Mouse (Mus musculus) midbrain, embryonic 16.5 days (tissue): ENCODE data around the gene Gosr2. TPM values are rescaled to one million over a fixed set of nuclear protein-coding genes. Genes with fewer than 3 reads are reported as not detected.

Experiments
- ATAC-seq: fragments of 200-750 bp; cut with Nextera tagmentation; 2 replicates; pipeline ENCODE4 v1.8.0; 2017; ENCODE audit warnings: moderate TSS enrichment
- H3K27ac ChIP-seq: fragments of 300-500 bp; sonication (generic); 2 replicates; pipeline ENCODE4 v1.5.1; 2014; ENCODE audit warnings: mild to moderate bottlenecking, low read length, mixed read lengths
- H3K27me3 ChIP-seq: fragments of 300-500 bp; sonication (generic); 2 replicates; pipeline ENCODE4 v1.6.1; 2014; ENCODE audit warnings: low read depth, low read length, mixed read lengths; ENCODE audit not compliant: control insufficient read depth, insufficient read depth
- H3K36me3 ChIP-seq: fragments of 300-500 bp; sonication (generic); 2 replicates; pipeline ENCODE4 v1.6.1; 2014; ENCODE audit warnings: mild to moderate bottlenecking, low read length, moderate library complexity, mixed read lengths; ENCODE audit not compliant: control insufficient read depth, insufficient read depth
- H3K4me1 ChIP-seq: fragments of 300-500 bp; sonication (generic); 2 replicates; pipeline ENCODE4 v1.6.1; 2014; ENCODE audit warnings: mild to moderate bottlenecking, low read length, mixed read lengths; ENCODE audit not compliant: control insufficient read depth, insufficient read depth
- H3K4me2 ChIP-seq: fragments of 300-500 bp; sonication (generic); 2 replicates; pipeline ENCODE4 v1.6.1; 2014; ENCODE audit warnings: mild to moderate bottlenecking, low read length, mixed read lengths
- H3K4me3 ChIP-seq: fragments of 300-500 bp; sonication (generic); 2 replicates; pipeline ENCODE4 v1.5.1; 2014; ENCODE audit warnings: low read depth, mild to moderate bottlenecking, low read length, moderate library complexity, mixed read lengths
- H3K9ac ChIP-seq: fragments of 300-500 bp; sonication (generic); 2 replicates; pipeline ENCODE4 v1.6.1; 2014; ENCODE audit warnings: low read depth, low read length, mixed read lengths
- H3K9me3 ChIP-seq: fragments of 300-500 bp; sonication (generic); replicated peaks from 2 replicates; pipeline ENCODE4 v1.6.1; 2014; ENCODE audit warnings: mild to moderate bottlenecking, low read length, mixed read lengths; ENCODE audit not compliant: control insufficient read depth, poor library complexity, severe bottlenecking
- WGBS: fragments of 180-500 bp; shearing (Covaris S2); extraction: QIAGEN DNeasy Blood & Tissue Kit; methylation state at CpG from one replicate; pipeline ENCODE4 v1.1.7; 2014; 5-methylcytosine and 5-hydroxymethylcytosine counted together
- polyA plus RNA-seq: library from polyadenylated mRNA; unstranded; fragments of >200 nt; fragmentation: Nextera tagmentation; extraction: Ambion mirVana; gene quantifications from 2 replicates; pipeline ENCODE4 v1.2.1, GENCODE M21; 2015

The Gosr2 gene
- polyA plus RNA-seq, 1 experiment from 2014 or later, result 96.2 TPM

DNA sequence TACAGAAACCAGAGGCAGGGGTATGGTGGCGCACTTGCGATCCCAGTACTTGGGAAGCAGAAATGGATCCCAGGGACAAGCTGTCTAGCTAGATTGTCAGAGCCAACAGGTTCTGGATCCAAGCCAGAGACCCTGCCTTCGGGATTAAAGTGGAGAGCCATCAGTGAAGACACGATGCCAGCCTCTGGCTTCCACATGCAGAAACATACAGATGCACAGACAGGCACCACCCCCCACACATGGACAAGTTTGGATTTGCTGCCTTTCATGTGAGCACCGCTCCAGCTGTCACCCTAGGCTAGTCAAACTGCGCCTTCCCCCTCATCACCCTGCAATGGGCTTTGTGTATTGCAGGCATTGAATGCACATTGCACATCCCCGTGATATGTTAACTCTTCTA lies 39.5 kb downstream of the Gosr2 start:
- Histone ChIP-seq H3K4me2 (no peak overlapping the region), H3K4me1 (peaks cover 14% of the 10 kb centered on the region), H3K27ac (no peak overlapping the region), H3K4me3 (no peak overlapping the region), H3K9ac (no peak overlapping the region), H3K27me3 (peaks cover 5% of the 10 kb centered on the region), H3K9me3 (no peaks in the 10 kb centered on the region), H3K36me3 (no peaks in the 10 kb centered on the region)
- no peak for ATAC-seq
- WGBS, result 66% methylated on average over 7 of the region's 7 CpGs

- no peak for ATAC-seq
- H3K27me3 ChIP-seq, result peaks cover 21% of the 10 kb centered on the region
Observed at GRCm38 (mm10) chr11:103656520-103656919, 41.2 kb downstream of the Gosr2 start.

GRCm38 (mm10) chr11:103653359-103653965 lies 44.2 kb downstream of the Gosr2 start:
- Histone ChIP-seq H3K4me1 (peaks cover 28% of the 10 kb centered on the region), H3K27ac (no peak overlapping the region), H3K27me3 (peaks cover 50% of the 10 kb centered on the region), H3K9me3 (no peaks in the 10 kb centered on the region), H3K4me3 (no peak overlapping the region), H3K9ac (no peak overlapping the region), H3K4me2 (no peak overlapping the region), H3K36me3 (no peaks in the 10 kb centered on the region)
- no peak for ATAC-seq
- WGBS, result 81% methylated on average over 10 of the region's 10 CpGs

More at GRCm38 (mm10) chr11:103656520-103656919, 41.2 kb downstream of the Gosr2 start:
- Histone ChIP-seq H3K9me3 (no peaks in the 10 kb centered on the region), H3K9ac (no peak overlapping the region), H3K4me2 (no peak overlapping the region), H3K27ac (peak overlapping the region; percentile 5; the same call in 1 of the 2 replicates), H3K4me3 (no peak overlapping the region), H3K36me3 (no peaks in the 10 kb centered on the region), H3K4me1 (peaks cover 14% of the 10 kb centered on the region)
- WGBS, result 3% methylated on average over 3 of the region's 3 CpGs

- no peak for ATAC-seq
- H3K9ac ChIP-seq, result no peak overlapping the region
- WGBS, result 78% methylated on average over 6 of the region's 6 CpGs
- H3K27ac ChIP-seq, result no peak overlapping the region
- no peaks in the 10 kb centered on the region for H3K36me3 ChIP-seq
- H3K4me1 ChIP-seq, result peaks cover 25% of the 10 kb centered on the region
- no peaks in the 10 kb centered on the region for H3K9me3 ChIP-seq
- H3K4me2 ChIP-seq, result no peak overlapping the region
- H3K4me3 ChIP-seq, result no peak overlapping the region
- peaks cover 65% of the 10 kb centered on the region for H3K27me3 ChIP-seq
Observed at GRCm38 (mm10) chr11:103651426-103651825, 46.3 kb downstream of the Gosr2 start.

DNA sequence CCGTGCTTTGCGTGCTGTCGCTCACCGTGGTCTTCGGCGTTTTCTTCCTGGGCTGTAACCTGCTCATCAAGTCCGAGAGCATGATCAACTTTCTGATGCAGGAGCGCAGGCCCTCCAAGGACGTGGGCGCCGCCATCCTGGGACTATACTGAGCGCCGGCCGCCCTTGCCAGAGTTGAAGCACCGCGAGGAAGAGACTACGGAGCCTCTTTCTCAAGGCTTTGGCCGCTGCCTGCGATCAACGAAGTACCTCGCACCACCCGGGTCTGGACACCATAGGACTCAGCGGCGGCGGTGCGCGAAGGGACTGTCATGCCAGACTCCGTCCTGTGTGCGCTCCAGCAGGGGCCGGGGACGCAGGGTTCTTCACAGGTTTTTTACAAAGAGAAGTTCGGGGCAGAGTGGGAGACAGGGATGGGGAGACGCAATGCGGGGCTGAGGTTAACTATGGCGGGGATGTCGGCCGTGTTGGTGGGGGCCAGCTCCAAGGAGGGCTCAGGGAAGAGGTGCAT lies 47.7 kb downstream of the Gosr2 start:
- H3K27ac ChIP-seq, result no peak overlapping the region
- no peak; the same call in 1 of the 2 replicates for ATAC-seq
- peaks cover 15% of the 10 kb centered on the region for H3K4me1 ChIP-seq
- H3K9me3 ChIP-seq, result no peaks in the 10 kb centered on the region
- H3K4me3 ChIP-seq, result peak overlapping the region; percentile 48
- H3K27me3 ChIP-seq, result peaks cover 70% of the 10 kb centered on the region
- H3K36me3 ChIP-seq, result no peaks in the 10 kb centered on the region
- peak overlapping the region; percentile 84 for H3K4me2 ChIP-seq
- WGBS, result 2% methylated on average over 36 of the region's 37 CpGs
- peak overlapping the region; percentile 46 for H3K9ac ChIP-seq

DNA sequence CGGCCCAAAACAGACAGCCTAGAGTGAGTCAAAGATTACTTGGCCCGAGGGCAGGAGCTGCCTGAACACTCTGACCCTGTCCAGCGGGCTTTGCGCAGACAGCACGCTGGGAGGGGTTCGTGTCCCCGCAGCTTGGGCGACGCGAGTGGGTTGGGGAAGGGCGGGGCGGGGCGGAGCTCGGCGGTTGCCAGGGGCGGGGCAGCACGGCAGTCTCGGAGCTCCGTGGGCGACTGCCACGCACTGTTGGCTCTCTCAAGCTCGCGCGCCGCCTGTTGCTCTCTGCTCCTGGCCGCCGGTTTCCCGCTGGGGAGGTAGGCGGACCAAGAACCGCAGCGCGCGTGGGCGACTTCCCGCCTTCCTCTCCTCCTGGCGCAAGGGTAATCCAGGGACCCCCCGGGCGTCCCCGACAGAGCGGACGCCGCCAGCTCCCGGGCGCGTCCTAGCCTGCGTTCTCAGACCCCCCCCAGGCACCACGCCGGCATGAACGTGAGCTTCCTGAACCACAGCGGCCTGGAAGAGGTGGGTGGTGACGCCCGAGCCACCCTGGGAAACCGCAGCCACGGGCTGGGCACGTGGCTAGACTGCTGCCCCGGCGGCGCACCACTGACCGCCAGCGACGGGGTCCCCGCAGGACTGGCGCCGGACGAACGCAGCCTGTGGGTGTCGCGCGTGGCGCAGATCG lies 48.3 kb downstream of the Gosr2 start, which contains the start of gene Rprml:
Gene Rprml (plus strand): TSS at position 270 of the 682 bp plus-strand sequence.
- H3K4me1 ChIP-seq, result peaks cover 15% of the 10 kb centered on the region
- H3K9me3 ChIP-seq, result no peaks in the 10 kb centered on the region
- peak; percentile 42; the same call in 1 of the 2 replicates for ATAC-seq
- H3K27me3 ChIP-seq, result peaks cover 70% of the 10 kb centered on the region
- peak within 1 kb of the TSS; percentile 46 for H3K9ac ChIP-seq
- 1% methylated on average over 65 of the region's 71 CpGs for WGBS
- H3K36me3 ChIP-seq, result no peaks in the 10 kb centered on the region
- peak within 1 kb of the TSS; percentile 84 for H3K4me2 ChIP-seq
- H3K4me3 ChIP-seq, result peak within 1 kb of the TSS; percentile 48
- no peak within 1 kb of the TSS for H3K27ac ChIP-seq

GRCm38 (mm10) chr11:103648656-103649055 lies 49.0 kb downstream of the Gosr2 start:
- Histone ChIP-seq H3K4me2 (no peak overlapping the region), H3K9ac (no peak overlapping the region), H3K9me3 (no peaks in the 10 kb centered on the region), H3K27me3 (peaks cover 70% of the 10 kb centered on the region), H3K4me1 (peaks cover 15% of the 10 kb centered on the region), H3K4me3 (no peak overlapping the region), H3K27ac (no peak overlapping the region), H3K36me3 (no peaks in the 10 kb centered on the region)
- ATAC-seq, result no peak
- 27% methylated on average over 7 of the region's 7 CpGs for WGBS

DNA sequence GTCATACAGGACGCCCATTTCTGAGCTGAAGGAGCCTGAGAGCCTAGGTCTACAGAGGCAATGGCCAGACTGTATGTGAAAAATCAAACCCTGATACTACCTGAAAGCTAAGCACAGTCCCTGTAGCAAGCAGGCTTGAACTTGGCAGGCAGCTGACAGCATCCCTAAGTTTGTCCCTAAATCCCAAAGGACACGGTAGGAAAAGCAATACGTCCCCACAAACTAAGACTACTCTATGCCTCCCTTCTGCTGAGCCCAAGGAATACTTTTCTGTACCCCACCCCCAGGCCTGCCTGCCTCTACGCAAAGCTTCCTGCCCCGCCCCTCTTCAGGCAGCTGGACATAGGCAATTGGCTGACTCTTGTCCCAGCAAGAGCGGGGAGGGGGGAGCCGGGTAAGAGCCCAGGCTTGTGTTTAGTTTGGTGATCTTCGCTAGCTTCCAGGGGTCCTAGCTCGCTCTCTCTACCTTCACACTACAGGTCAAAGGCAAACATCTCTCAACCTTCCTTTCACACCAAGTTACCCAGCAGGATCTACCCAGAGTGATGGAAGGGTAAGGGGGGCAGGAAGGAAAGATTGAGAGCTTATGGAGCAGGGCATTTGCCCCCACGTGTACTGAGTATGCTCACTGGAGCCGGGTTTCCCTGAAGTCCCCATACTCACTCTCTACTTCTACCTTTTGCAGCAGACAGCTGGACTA lies 49.6 kb downstream of the Gosr2 start:
- 9% methylated on average over 11 of the region's 11 CpGs for WGBS
- H3K4me2 ChIP-seq, result no peak overlapping the region
- no peak overlapping the region for H3K4me3 ChIP-seq
- peaks cover 15% of the 10 kb centered on the region for H3K4me1 ChIP-seq
- no peak overlapping the region for H3K9ac ChIP-seq
- H3K36me3 ChIP-seq, result no peaks in the 10 kb centered on the region
- H3K27ac ChIP-seq, result no peak overlapping the region
- H3K27me3 ChIP-seq, result peaks cover 64% of the 10 kb centered on the region
- H3K9me3 ChIP-seq, result no peaks in the 10 kb centered on the region
- no peak for ATAC-seq
